Mouse (Mus musculus) erythroblast, adult 5-6 weeks (primary cell): ENCODE measurements around the gene Amer1. TPM values are rescaled to one million over a fixed set of nuclear protein-coding genes. Genes with fewer than 3 reads are reported as not detected.

ENCODE experiments used
- ATAC-seq: replicated peaks from 2 replicates; pipeline ENCODE4 v1.8.0; 2016; ENCODE audit warnings: moderate number of reproducible peaks, mild to moderate bottlenecking, moderate TSS enrichment, inconsistent platforms; ENCODE audit not compliant: poor library complexity, low FRiP score, severe bottlenecking
- total RNA-seq, 2 experiments: library from RNA; stranded (forward) in 1 of 2; stranded (reverse) in 1 of 2; fragments of 150-400 nt in 1 of 2; fragments of 200-764, 138-1000 nt in 1 of 2; gene quantifications; 2 replicates each; pipeline versions ENCODE4 v1.2.3 to v1.2.4; 2015 to 2017; ENCODE audit warnings: low replicate concordance in 2 of 2

The Amer1 gene
- total RNA-seq (2015; ENCODE audit: low replicate concordance) = 0.42 and 1.5 TPM in 2 replicates
- total RNA-seq (2017; ENCODE audit: low replicate concordance) = 1.1 and 1.7 TPM in 2 replicates

DNA sequence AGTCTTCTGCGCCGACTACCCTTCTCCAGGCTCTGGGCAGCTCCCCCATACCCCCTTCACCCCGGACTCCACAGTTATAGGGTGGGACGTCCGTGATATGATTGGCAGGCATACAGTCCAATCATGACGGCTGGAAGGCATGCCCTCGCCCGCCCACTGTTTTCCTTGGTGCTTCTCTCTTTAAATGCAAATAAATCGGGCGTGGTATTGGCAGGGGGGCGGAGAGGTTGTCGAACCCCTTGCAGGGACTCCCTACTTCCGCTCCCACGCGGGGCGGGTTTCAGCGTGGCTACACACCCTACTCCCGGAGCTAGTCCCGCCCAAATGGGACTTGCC is at the start of gene Amer1:
TSS of gene Amer1 (minus strand) at position 97 of the 336 bp plus-strand sequence.
- peak; percentile 84 for ATAC-seq

DNA sequence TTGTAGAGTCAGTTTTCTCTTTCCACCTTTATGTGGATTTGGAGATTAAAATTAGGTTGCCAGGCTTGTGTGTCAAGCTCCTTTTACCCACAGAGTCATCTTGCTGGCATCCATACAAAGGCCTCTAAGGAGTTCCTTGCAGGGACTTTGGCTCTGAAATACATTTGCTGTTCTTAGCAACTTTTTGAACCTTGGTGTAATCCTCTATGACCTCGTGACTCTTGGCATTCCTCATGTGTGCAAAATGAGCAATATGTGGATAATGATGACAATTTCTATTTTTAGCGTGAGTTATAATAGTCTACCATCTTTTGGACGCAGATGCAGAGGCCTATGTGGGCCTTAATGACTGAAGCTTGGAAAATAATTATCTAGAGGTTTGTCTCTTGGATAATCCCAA is 12.5 kb upstream of the Amer1 start:
- no peak for ATAC-seq

DNA sequence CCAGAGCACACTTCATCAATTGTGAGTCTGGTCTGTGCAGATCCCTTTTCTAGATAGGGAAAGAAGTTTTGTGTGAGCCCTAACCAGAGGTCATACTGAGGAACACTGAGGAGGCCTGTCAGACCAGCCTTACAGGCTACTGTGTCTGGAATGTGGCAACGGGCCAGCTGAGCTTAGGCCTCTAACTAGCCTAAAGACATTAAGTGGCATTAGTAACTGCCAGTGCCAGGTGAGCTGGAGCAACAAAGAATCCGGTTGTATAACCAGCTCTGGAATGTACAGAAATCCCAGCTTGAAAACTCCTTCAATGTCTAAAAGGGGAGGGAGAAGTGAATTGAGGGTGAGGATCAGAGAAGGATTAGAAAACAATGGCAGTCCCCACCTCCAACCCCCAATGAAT is 1.2 kb upstream of the Amer1 start:
- ATAC-seq = no peak

DNA sequence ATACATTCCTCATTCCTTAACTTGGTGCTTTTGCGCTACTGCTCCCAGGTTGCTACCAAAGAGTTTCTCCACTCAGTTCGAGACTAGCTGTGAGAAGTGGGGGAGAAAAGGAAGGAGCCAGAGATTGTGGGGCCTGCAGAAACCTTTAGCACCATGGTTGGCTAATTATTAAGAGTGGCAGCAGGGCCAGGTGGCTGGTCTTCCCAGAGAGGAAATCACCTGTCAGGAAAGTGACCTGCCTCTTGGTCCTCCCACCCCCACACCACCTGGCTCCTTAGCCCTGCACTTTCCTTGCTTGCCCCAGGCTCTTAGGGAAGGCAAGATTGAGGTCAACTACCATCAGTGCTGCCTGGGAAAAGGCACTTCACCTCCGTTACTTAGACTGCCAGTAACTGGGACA is 469 bp upstream of the Amer1 start:
- ATAC-seq = no peak

DNA sequence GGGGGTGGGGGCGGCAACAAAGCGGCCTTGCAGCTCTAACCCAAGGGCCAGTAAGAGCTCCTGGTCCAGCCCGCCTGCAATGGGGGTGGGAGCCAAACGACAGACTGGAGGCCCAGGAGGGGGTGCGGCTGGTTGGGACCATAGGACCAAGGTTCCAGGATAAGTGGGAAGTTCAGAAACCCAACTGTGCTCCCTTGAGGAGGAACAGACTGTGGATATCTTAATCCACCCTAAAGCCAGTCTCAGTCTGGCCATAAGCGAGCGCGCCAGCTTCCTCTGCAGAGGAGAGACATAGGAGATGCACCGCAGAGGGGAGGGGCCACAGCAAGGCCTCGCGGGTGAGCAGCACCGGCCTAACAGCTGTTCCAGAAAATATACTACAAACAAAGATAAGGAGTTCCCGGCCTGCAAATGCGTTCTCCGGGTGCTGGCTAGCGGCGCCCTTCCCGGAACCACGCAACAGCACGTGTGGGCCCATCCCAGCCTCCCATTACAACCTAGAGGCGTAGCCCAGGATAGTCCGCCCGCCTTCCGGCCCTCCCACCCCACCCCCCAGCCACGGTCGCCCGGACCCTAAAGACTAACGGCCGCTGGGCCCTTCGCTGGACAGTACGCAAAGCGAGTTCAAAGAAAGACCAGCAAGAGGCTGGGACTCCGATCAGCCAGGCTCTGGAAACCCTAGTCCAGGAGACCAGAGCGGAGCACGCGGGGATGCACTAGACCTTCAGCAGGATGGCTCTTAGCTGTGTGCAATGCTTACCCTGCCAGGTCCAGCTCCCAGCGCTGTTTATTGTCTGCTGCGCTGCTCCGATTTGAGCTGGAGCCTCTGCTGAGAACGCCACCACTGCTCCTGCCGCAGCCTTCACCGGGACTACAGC is 535 bp downstream of the Amer1 start:
- peak; percentile 80 for ATAC-seq

DNA sequence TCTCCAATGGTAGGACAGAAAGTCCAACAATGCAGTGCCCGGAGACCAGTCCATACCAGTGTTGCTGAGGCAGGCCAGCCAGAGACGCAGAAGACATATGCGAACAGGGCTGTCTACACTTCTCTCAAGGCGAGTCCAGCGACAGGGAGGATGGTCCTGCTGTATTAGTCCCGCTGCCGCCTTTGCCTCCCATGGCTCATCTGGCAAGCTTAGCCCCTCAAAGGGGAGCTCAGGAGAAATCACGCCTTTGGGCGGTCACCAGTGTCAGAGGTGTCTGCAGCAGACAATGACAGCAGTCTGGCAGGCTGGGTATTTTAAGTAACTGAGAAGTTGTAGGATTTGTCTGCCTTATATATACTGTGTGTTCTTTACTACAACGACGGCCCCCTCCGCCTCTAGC is 1.3 kb downstream of the Amer1 start:
- no peak for ATAC-seq

DNA sequence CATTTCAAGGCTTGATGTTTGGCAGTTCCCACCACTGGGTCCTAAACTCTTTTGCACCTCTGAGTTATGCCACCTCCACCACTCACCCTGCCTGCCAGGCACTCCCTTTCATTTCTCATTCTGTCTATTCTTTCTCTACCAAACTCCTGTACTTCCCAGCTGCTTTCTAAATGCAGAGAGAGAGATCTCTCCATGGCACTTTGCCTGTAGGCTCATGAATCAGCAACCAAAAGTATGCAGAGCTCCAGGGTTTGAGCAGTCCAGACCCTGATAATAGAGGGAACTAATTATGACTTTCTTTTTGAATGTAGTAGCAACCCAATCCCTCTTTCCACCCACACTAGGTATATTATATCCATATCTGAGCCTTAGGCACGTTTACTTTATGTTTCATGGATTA is 2.4 kb downstream of the Amer1 start:
- no peak for ATAC-seq

DNA sequence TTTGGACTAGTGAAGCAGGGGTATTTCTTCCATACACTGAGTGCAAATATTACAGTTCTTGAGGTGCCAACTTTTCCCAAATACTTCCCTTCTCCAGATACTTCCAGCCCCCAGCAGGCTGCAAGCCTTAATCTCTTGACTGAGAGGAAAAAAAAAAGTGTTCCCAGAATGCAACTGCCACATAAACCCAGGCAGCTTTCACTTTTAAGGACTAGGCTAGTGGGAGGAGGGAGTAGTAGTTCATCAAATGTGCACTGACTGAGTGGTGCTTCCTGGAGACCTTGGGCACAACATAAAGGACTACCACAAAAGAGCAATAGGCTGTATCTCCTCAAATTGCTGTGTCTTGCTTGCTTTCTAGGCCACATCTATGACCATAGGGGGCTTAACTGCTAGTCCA is 3.4 kb downstream of the Amer1 start:
- no peak for ATAC-seq

DNA sequence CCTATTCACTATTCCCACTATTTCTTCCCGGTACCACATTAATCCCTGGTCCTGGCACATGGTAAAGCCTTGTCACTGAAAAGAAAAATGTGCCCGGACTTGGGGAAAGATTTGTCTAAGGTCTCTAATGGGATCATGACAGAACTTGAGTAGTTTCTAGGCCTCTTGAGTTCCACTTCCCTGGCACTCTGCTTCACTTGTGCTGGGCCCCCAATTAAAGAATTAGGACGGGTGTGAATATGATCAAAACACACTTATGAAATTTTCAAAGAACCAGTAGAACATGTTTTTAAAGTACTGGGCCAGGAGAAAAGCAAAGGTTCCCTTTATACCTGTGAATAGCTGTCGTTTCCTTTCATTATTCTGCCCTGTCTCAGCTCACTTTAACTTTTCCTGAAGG is 6.2 kb downstream of the Amer1 start:
- no peak for ATAC-seq

DNA sequence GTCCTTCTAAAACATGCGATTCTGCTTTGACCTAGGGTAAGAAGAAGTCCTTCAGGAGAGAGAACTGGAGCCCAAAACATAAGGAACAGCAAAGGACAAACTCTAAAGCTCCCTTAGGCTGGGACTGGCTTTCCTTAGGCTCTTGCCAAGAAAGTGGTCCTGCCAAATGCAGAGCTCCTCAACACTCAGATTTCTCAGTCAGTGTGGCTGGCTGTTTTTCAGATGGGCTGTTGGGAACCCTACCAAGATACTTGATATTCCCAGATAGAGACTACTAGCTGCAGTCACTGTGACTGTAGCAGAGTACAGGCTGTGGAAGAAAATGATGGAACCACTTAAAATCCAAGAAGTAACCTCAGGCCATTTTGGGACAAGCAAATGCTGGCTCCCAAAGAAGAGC is 7.4 kb downstream of the Amer1 start:
- ATAC-seq = no peak

DNA sequence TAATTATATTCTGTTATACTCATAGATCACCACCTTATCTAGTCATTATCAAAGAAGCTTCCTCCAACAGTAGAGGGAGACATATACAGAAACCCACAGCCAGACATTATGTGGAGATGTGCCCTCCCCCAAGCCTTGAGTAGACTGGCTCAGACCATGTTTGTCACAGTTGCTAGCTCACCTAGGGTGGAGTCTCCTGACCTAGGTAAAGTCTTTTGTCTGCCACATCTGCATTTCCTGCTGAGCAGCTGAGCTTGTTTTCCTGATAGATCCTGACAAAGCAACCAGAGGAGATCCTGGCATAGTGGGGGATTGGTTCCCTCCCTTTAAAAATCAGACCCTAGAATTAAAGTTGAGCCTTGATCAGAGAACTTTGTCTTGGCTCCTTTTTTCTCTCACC is 71.6 kb downstream of the Amer1 start:
- no peak for ATAC-seq

Other genes starting within 250 kb of the Amer1 start
- gene Arhgef9, start 248.0 kb downstream of the Amer1 start, total RNA-seq (2015; ENCODE audit: low replicate concordance) = not detected in 2 replicates
- not detected in 2 replicates for gene Arhgef9, start 248.0 kb downstream of the Amer1 start, total RNA-seq (2017; ENCODE audit: low replicate concordance)
- gene Asb12, start 113.1 kb upstream of the Amer1 start, total RNA-seq (2015; ENCODE audit: low replicate concordance) = not detected in 2 replicates
- gene Asb12, start 113.1 kb upstream of the Amer1 start, total RNA-seq (2017; ENCODE audit: low replicate concordance) = not detected in 2 replicates
- not detected in 2 replicates for gene Pfn5, start 113.2 kb upstream of the Amer1 start, total RNA-seq (2015; ENCODE audit: low replicate concordance)
- gene Pfn5, start 113.2 kb upstream of the Amer1 start, total RNA-seq (2017; ENCODE audit: low replicate concordance) = not detected in 2 replicates
- gene Zc4h2, start 213.6 kb upstream of the Amer1 start, total RNA-seq (2015; ENCODE audit: low replicate concordance) = 3.5 TPM in 1 of 2 replicates, not detected in the other
- 0.51 and 0.98 TPM in 2 replicates for gene Zc4h2, start 213.6 kb upstream of the Amer1 start, total RNA-seq (2017; ENCODE audit: low replicate concordance)